Mouse (Mus musculus) frontal cortex, adult 2 months (tissue): ENCODE results near the gene Hist1h2ao. TPM values are rescaled to one million over a fixed set of nuclear protein-coding genes. Genes with fewer than 3 reads are reported as not detected.
"Not testable (repeated sequence)": the region's sequence is repeated elsewhere in the genome, so short reads cannot be mapped to it uniquely, and the experiment has no call there.

ENCODE experiments used
- DNase-seq, 2 experiments: peaks; one replicate each; pipeline ENCODE4 v3.0.0; 2022; ENCODE audit warnings: low spot score in 1 of 2; ENCODE audit errors: extremely low spot score in 1 of 2
- polyA plus RNA-seq: library from polyadenylated mRNA; depleted of rRNA; stranded (reverse); fragments of >200 nt; gene quantifications from 2 replicates; pipeline ENCODE4 v1.2.3, GENCODE M21; 2012; rRNA removed

Gene Hist1h2ao
- polyA plus RNA-seq, result not detected in 2 replicates

GRCm38 (mm10) chr13:21810073-21810472 lies at the start of gene Hist1h2ao, which contains the start of gene Hist1h2bq:
Gene Hist1h2ao (plus strand): TSS chr13:21810465.
Gene Hist1h2bq (minus strand): TSS chr13:21810197.
- DNase-seq, result not testable (repeated sequence)

DNA sequence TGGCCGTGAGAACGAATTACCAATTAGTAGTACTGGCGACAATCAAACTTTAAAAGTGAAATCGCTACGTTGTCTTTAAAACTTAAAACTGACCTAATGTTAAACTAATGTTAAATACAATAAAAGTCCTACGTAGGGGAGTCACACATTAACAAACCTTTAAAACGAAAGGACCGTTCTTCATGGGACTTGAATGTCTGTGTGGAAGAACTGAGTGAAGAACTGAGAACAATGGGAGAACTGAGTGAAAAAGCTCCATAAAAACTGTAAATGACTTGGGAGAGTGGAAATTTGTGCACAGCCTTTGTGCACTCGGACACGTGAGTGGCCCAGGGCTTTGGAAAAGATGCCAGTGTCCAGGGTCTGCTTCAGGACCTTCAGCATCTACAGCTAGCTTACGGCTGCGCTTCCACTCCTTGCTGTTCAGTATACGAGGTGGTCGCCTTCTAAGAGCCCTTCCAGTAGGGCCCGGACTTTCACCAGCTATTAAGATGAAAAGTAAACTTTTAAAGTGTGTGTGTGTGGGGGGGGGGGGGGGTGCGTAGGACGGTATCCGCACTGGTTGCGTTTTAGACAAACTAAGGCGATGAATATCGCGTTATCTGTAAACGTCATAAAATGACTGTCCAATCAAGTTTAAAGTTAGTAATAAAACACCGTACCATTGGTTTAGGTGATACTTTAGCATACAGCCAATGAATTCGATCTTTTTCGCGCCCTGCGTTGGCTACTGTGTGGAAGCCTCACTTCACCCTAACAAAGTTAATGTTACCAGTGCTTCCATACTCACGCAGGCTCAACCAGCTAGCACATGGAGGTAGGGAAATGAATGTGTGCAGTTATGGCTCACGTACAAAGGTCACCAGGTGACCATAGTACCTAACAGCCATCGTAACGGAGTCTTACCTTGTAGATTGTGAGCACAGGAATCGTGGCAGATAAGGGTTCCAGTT lies 31.2 kb upstream of the Hist1h2ao start:
- DNase-seq, result peak; percentile 78 to 89

- DNase-seq, result peak; percentile 26 to 74
Observed at GRCm38 (mm10) chr13:21779767-21780731, 30.2 kb upstream of the Hist1h2ao start, which contains the start of gene Hist1h1b. Gene Hist1h1b (minus strand): TSS chr13:21780625.

GRCm38 (mm10) chr13:21781021-21781555 lies 29.2 kb upstream of the Hist1h2ao start:
- no peak for DNase-seq

- DNase-seq, result no peak
Observed at GRCm38 (mm10) chr13:21781639-21782038, 28.6 kb upstream of the Hist1h2ao start.

GRCm38 (mm10) chr13:21782361-21783254 lies 27.7 kb upstream of the Hist1h2ao start:
- DNase-seq, result peak in 1 of 2 experiments; percentile 17

GRCm38 (mm10) chr13:21783255-21783617 lies 27.0 kb upstream of the Hist1h2ao start, which contains the start of gene Hist1h3i:
Gene Hist1h3i (minus strand): TSS chr13:21783370.
- DNase-seq, result peak; percentile 77 to 93

DNA sequence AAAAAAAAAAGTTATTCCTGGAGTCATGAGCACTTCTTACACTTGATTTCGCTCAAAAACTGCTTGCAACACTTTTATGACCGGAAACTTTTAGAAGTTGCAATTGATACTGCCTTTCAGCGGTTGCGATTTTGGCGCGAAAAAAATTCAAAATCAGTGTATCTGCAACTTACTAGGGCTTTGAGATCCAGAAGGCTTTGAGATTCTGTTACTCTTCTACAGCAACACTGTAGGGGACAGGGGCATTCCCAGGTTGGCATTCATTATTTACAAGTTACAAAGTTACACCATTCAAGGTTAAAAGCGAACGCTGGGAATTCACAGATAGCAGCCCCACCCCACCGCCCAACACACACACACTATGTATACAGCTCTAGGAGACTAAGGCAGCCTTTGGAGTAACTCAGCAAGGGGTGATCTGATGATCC lies 26.5 kb upstream of the Hist1h2ao start:
- peak in 1 of 2 experiments; percentile 63 for DNase-seq

DNA sequence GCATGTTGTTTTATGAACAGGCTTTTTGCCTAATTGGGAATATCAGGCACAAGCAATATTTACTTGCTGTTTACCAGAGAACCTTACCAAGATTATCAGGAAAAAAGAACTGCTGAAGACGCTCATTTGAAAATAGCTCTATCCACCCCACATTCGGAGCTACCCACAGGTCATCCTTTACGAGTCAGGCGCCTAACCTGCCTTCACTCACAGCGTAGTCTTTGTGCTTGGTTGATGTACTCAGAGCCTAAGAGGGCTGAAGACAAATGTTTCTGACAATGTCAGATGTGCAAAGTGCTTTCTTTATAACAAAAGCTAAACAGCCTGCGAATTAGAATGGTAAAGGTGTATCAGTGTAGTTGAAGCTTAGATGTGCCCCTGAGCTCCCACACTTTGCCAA lies 26.0 kb upstream of the Hist1h2ao start:
- no peak for DNase-seq

GRCm38 (mm10) chr13:21786189-21786898 lies 23.9 kb upstream of the Hist1h2ao start:
- no peak for DNase-seq

- DNase-seq, result peak; percentile 94 to 99
Observed at GRCm38 (mm10) chr13:21786899-21787629, 23.2 kb upstream of the Hist1h2ao start, which contains the start of the genes Hist1h2an and Hist1h2bp. Gene Hist1h2an (minus strand): TSS chr13:21787218. Gene Hist1h2bp (plus strand): TSS chr13:21787461.

- DNase-seq, result no peak
Observed at GRCm38 (mm10) chr13:21787760-21788593, 22.3 kb upstream of the Hist1h2ao start.

- no peak for DNase-seq
Observed at GRCm38 (mm10) chr13:21789925-21790324, 20.3 kb upstream of the Hist1h2ao start.

DNA sequence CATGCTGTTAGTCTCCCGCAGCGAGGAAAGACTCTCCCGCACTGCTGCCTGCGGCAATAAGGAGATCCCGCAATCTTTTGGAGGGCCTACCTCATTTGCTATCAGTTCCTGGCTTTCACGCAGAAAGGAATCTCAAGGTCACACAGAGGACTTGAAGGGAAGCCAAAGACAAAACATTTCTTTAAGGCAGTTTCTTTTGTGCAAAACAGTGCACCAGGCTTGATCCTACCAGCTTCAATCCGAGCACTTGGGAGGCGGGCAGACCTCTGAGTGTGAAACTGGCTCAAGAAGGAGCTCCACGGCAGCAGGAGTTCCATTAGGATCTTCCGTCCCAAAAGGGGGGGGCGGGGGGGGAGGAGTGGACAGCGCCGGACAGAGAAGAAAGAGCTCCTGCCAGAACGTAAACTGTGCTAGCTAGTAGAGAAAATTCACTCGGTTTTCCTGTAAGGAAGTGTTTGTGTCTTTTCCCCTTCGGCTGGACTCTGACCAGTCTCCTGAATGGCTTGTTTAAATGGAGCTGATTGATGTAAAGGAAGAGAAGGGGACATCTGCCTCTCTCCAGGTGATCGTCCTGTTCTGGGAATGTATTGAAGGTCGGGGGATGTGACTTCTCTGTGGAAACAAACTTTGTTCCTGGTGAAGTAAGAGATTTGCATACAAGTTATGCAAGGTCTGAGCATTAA lies 19.5 kb upstream of the Hist1h2ao start:
- DNase-seq, result no peak

- peak in 1 of 2 experiments; percentile 28 for DNase-seq
Observed at GRCm38 (mm10) chr13:21795584-21795983, 14.7 kb upstream of the Hist1h2ao start.

DNA sequence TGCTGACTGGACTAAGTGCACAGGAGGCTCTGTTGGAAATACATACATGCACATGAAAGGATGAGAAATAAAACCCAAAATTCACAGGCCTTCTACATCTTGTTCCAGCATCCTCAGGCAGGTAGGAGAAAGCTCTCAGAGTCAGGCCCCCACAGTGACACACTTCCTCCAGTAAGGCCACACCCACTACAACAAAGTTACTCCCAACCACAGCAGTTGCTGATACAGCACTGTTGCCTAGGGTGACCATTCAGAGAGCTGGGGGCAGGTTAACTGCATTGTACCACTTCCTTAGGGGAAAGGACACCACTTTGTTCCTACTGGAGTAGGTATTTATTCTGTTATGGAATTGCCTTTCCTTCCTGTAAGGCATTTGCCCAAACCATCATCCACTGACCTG lies 13.1 kb upstream of the Hist1h2ao start:
- not testable (repeated sequence) for DNase-seq
